Mouse (Mus musculus): ENCODE measurements around the gene Dner.

DNA sequence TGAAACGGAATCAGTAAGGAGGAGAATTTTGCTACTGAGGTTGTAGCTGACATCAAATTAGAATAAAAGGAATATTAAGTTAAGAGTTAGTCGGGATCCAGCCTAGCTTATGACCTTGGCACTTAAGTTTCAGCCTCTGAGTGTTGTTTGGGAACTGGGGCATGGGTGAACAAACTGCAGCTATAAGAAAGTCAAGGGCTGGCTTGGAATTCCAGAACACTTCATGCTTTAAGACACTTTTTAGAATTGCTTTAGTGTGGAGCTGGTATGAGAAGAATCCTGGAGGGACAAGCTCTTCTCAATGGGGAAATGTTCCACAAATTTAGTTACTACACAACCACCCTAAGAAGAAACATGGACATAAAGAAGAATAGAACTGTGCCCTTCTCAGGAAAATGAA lies 223.8 kb downstream of the Dner start:
- TF ChIP-seq POLR2A (IDR thresholded peaks at IDR 0.05; ENCODE audit: borderline replicate concordance, low read depth, low read length): no peak
- no peak for TF ChIP-seq CTCF (IDR thresholded peaks at IDR 0.05; ENCODE audit: low read depth, low read length)

Data from bone marrow macrophage, adult 2 months (primary cell).